Mouse (Mus musculus) activated CD4-positive, CD25-positive, alpha-beta regulatory T cell, adult 4 months (primary cell): Measurements from ENCODE around the gene Naaladl1. TPM values are rescaled to one million over a fixed set of nuclear protein-coding genes. Genes with fewer than 3 reads are reported as not detected.
A peak's percentile ranks its signal among the peaks of the same experiment; 100 is the strongest.

ENCODE experiments used
- ATAC-seq: one replicate; pipeline ENCODE4 v1.8.0; 2017
- polyA plus RNA-seq, 2 experiments: library from polyadenylated mRNA; unstranded; fragments of 100-300 nt; shearing (Covaris generic); gene quantifications; one replicate each; pipeline ENCODE4 v1.2.1; 2017

Naaladl1 gene
- polyA plus RNA-seq, 2 experiments from 2014 or later, result not detected

DNA sequence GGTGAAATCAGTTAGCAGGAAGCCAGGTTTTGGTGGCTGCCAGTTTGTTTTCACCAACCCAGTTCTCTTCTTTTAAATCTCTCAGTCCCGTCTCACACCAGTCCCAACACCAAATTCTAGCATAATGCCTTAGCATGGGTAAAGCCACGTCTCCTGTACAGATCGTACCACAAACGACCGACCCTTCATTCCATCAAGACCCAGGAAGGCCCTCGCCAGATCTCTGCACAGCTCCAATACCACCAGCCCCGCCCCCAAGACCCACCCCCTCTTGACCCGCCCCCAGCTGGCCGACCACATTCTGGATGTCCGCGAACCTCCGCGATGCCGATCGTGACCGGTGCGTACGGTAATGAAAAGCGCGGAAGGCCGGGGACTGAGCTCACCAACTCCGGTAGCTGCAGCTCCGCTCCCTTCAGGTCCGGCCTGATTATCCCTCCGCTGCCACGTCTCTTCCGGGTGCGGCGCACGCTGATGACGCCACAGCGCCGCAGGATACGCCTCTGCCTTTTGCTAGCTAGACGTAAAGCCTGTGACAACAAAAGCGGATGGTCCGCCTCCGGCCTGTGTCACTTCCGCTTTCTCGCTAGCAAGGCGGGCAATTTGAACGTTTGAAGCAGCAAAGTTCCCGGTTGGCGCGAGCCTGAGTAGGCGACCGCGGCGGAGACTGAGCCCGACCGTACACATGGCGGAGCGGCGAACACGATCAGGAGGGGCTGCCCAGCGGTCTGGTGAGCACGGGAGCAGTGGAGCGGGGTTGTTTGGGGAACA, 20.9 kb upstream of the Naaladl1 start, which contains the start of the genes Zfpl1 and Cdca5:
Zfpl1 (minus strand) TSS at position 479 of the 771 bp plus-strand sequence.
Cdca5 (plus strand) TSS at position 506 of the 771 bp plus-strand sequence.
- peak; percentile 88 for ATAC-seq

- ATAC-seq, result peak; percentile 86
Measured at GRCm38 (mm10) chr19:6085417-6085879, 20.1 kb upstream of the Naaladl1 start.

DNA sequence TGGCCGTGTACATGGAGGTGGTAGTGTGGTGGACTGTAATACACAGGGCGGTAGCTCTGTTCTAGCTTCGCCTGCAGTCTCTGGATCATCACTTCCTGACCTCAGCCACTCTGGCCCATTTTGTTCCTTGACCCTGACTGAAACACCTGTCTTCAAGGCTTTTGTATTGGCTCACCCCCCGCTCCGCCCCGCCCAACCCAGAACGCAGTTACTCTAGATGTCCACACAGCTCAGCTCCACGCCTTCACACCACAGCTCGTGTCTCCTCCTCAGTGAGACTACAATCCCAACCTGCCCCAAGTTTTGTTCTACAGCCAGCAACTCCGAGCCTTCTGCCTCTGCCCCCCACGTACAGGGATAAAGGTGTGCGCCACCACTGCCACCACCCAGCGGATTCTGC, 16.7 kb upstream of the Naaladl1 start:
- ATAC-seq, result no peak

DNA sequence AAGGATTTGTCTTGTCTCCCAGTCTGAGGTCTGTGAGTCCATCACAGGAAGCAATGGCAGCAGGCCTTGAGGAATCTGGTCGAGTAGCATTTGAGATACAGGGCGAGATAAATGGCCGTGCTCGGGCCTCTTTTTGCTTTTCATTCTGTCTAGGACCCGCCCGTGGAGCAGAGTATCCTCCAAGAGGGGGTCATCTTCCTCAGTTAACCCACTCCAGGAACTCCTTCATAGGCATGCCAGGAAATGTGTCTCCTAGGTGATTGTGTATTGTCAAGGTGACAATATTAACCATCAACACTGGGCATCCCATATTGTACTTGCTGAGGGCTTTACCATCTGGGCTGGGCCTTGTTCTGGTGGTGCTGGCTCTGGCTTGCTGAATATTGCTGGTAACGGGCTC, 11.5 kb upstream of the Naaladl1 start, which contains the start of gene AC131692.1:
AC131692.1 (plus strand) TSS at position 301 of the 400 bp plus-strand sequence.
- no peak for ATAC-seq

GRCm38 (mm10) chr19:6097847-6098246, 7.7 kb upstream of the Naaladl1 start:
- no peak for ATAC-seq

DNA sequence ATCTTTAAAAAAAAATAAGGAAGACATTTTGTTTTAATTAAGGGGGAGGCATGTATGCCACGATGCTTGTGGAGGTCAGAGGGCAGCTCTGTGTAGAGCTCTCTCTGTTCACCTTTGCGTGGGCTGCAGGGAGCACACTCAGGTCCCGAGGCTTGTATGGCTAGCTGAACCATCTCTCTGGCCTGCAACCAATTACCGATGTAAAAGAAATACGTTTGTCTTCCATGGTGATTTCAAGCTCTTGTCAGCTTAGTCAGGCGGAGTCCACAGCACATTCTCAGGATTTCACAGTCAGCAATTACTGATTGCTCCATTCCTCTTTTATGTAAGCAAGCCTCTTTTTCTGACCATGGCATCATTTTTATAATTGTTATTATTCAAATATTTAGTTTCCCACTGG, 4.4 kb upstream of the Naaladl1 start:
- no peak for ATAC-seq

DNA sequence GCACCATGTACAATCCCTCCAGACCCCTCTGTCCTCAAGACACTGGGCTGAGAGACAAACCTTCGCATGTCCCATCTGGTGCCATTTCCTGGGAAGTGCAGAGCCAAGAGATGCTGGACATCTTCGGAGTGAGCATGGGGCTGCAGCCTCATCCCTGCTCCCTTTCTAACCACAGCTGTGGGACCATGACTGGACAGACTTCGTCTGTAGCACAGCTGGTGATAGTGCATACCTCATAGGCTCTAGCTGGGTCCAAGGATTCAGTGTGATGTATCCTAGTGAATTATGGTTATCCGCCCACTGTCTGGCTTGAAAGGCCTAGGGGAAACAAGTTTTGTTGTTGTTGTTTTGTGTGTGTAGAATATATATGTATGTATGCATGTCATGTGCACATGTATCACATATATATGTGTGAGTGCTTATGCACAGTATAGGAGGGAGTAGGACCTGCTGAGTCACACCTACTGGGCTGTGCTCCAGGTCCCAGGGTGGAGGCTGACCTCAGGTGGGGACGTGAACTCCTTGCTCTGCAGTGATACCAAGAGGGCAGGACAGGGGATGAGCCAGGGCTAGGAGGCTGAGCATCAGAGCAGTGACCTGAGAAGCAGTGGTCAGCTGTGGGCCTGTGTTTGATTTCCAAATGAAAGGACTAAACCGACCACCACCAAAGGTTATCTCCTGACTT, 3.3 kb upstream of the Naaladl1 start:
- no peak for ATAC-seq

DNA sequence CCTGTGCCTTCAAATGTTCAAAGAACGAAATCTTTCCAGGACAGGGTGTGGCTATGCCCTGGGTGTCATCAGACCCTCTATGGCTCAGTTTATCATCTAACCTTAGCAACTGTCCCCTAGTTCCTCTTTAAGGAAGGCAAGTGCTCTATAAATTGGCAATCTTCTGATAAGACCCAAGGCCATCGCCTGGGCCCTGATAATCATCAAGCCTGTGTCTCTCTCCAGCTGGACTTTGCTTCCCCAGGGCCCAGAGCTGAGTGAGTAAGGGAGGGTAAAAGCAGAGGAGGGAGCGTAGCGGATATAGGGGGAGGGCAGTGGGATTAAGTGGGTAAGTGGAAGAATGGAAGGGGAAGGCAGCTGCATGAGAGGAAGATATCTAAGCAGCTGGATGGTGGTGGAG, 1.1 kb upstream of the Naaladl1 start:
- ATAC-seq, result no peak

GRCm38 (mm10) chr19:6113116-6113515, 7.5 kb downstream of the Naaladl1 start:
- ATAC-seq, result no peak

- ATAC-seq, result no peak
Measured at GRCm38 (mm10) chr19:6116113-6116850, 10.7 kb downstream of the Naaladl1 start.

- no peak for ATAC-seq
Measured at GRCm38 (mm10) chr19:6117346-6117985, 11.9 kb downstream of the Naaladl1 start.

GRCm38 (mm10) chr19:6117986-6118676, 12.5 kb downstream of the Naaladl1 start, which contains the start of gene Sac3d1:
Gene Sac3d1 (minus strand): TSS chr19:6118650.
- peak; percentile 84 for ATAC-seq

DNA sequence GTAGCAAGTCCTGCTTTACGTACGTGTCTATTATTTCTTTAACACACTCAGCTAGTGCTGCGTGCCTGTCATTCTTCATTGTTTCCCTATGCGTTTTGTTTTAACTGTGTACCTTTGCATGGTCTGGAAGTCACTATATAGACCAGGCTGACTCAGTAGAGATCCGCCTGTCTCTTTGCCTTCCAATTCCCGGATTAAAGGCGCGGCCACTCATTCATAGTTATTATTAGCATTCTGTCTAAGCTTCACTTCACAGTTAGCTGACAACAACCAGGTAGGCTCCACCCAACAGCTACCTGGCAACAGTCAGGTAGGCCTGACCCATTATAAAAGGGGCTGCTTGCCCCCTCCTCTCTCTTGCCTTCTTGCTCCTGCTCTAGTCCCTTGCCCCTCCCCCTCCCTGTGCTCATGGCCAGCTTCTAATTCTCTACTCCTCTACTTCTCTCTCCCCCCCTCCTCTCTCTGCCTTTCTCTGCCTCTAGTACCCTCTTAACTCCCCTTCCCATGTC, 13.1 kb downstream of the Naaladl1 start:
- no peak for ATAC-seq

GRCm38 (mm10) chr19:6121761-6122160, 16.2 kb downstream of the Naaladl1 start:
- ATAC-seq, result no peak

DNA sequence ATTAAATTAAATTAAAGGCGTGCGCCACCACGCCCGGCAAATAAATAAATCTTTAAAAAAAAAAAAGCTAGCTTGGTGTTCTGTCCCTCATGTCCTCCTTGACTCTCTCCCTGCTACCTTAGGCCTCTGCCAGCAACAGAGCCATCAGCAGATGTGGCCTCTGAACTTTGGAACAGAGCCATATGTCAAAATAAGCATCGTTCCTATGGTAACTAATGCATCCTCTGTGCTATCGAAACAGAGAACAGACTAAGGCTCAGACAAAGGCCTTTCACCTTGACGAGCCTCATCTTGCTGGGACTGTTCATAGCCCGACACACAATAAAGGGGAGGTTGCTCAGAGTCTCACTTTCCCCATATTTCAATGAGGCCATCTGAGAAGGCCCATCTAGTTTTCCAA, 17.7 kb downstream of the Naaladl1 start:
- no peak for ATAC-seq

DNA sequence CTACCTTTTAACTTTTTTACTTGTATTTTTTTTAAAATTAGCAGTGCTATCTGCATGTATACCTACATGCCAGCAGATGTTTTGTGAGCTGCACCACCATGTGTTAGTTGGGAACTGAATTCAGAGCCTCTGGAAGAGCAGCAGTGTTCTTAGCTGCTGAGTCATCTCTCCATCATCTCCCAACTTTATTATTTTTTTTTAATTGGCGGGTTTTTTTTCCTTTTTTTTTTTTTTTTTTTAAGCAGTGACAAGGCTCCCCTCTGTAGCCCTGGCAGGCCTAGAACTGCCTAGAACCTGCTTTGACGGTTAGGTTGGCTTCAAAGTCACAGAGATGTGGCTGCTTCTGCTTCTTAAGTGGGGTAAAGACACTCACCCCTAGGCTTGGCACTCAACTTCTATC, 19.3 kb downstream of the Naaladl1 start:
- no peak for ATAC-seq

DNA sequence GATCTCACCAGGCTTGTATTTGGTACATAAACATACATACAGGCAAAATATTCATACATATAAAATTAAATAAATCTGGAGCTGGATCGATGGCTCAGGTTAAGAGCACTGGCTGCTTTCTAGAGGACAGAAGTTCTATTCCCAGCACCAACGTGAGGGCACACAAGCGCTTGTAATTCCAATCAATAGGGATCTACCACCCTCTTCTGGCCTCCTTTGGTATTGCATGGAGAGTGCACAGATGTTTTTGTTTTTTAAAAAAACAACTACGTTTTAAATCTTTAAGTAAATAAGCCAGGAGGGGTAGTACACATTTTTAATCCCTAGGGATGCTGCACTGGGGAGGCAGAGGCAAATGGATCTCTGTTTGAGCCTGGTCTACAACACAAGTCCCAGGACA, 20.7 kb downstream of the Naaladl1 start:
- no peak for ATAC-seq

DNA sequence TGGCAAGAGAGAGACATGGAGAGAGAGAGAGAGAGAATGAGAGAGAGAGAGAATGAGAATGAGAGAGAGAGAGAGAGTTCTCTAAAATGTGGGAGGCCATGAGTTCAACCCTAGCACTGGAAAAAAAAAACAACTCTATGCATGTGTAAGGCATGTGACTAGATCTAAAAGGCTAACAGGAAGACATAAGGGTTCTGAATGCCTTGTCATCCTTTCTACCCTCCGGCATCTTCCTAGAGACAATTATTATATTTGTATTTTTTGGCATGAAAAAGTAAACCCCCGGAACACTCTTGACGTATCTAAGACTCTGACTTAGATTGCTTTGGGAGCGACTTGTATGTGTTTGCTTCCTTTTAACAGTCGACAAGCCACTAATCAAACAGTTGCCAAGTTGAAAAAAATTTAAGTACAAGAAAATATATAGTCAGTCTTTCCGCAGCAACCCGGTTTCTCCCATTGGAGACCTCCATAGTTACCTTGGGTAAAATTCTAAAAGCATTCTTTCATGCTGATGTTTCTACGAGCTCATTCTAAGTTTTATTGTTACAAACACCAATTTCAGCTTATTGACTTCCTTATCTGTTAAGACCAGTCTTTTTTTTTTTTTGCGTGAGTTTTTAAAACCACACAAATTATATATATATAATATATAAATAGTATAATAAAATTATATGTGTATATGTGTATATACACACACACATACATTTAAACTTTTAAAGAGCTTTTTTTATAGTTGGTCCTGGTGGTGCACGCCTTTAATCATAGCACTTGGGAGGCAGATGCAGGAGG, 21.4 kb downstream of the Naaladl1 start:
- ATAC-seq, result no peak

GRCm38 (mm10) chr19:6127760-6128341, 22.3 kb downstream of the Naaladl1 start, which contains the start of gene Snx15:
Gene Snx15 (minus strand): TSS chr19:6128304.
- ATAC-seq, result peak; percentile 92
